Mouse (Mus musculus) adrenal gland, adult 18-20 months (tissue): ENCODE measurements around the gene Acadvl. TPM values are rescaled to one million over a fixed set of nuclear protein-coding genes. Genes with fewer than 3 reads are reported as not detected.

Source experiments
- DNase-seq, 2 experiments: peaks; one replicate each; pipeline ENCODE4 v3.0.0; 2021 to 2022; ENCODE audit warnings: low spot score in 2 of 2
- total RNA-seq, 2 experiments: library from RNA; stranded (reverse); gene quantifications; 1 replicate in 1 of 2; 2 replicates in 1 of 2; pipeline ENCODE4 v1.2.3; 2021

Gene Acadvl
- total RNA-seq, 2 experiments from 2014 or later = 522 to 1,041 TPM

GRCm38 (mm10) chr11:70010033-70010432 lies 5.2 kb downstream of the Acadvl start:
- DNase-seq = no peak

- DNase-seq = no peak
Observed at GRCm38 (mm10) chr11:70005521-70005920, 9.7 kb downstream of the Acadvl start.

- no peak for DNase-seq
Observed at GRCm38 (mm10) chr11:70002471-70002870, 12.7 kb downstream of the Acadvl start.

- DNase-seq = no peak
Observed at GRCm38 (mm10) chr11:70001865-70002264, 13.3 kb downstream of the Acadvl start.

- DNase-seq = no peak
Observed at GRCm38 (mm10) chr11:70001159-70001558, 14.1 kb downstream of the Acadvl start.

- DNase-seq = peak; percentile 80 to 81
Observed at GRCm38 (mm10) chr11:70000396-70000898, 14.8 kb downstream of the Acadvl start, which contains the start of gene Dvl2. Gene Dvl2, plus strand, starts transcription at chr11:70000595.

- DNase-seq = no peak
Observed at GRCm38 (mm10) chr11:69999666-70000065, 15.5 kb downstream of the Acadvl start.

- DNase-seq = no peak
Observed at GRCm38 (mm10) chr11:69998567-69999491, 16.4 kb downstream of the Acadvl start.

- DNase-seq = peak; percentile 93
Observed at GRCm38 (mm10) chr11:69997070-69997509, 18.1 kb downstream of the Acadvl start.

GRCm38 (mm10) chr11:69996161-69997061 lies 18.8 kb downstream of the Acadvl start:
- peak; percentile 58 to 64 for DNase-seq

GRCm38 (mm10) chr11:69995391-69995960 lies 19.7 kb downstream of the Acadvl start, which contains the start of gene Phf23:
Gene Phf23, plus strand, starts transcription at chr11:69995777.
- peak; percentile 93 to 94 for DNase-seq

- DNase-seq = no peak
Observed at GRCm38 (mm10) chr11:69994401-69995090, 20.7 kb downstream of the Acadvl start.

- no peak for DNase-seq
Observed at GRCm38 (mm10) chr11:69992932-69993331, 22.3 kb downstream of the Acadvl start.

- no peak for DNase-seq
Observed at GRCm38 (mm10) chr11:69992396-69992795, 22.8 kb downstream of the Acadvl start.

GRCm38 (mm10) chr11:69991711-69992110 lies 23.5 kb downstream of the Acadvl start:
- no peak for DNase-seq

- DNase-seq = peak; percentile 93
Observed at GRCm38 (mm10) chr11:69990850-69991691, 24.1 kb downstream of the Acadvl start, which contains the start of gene Gabarap. Gene Gabarap, plus strand, starts transcription at chr11:69991143.

GRCm38 (mm10) chr11:69989949-69990348 lies 25.3 kb downstream of the Acadvl start:
- no peak for DNase-seq

GRCm38 (mm10) chr11:69984431-69984830 lies 30.8 kb downstream of the Acadvl start:
- no peak for DNase-seq

- no peak for DNase-seq
Observed at GRCm38 (mm10) chr11:69983377-69983776, 31.8 kb downstream of the Acadvl start.
